9 mouse cellular contexts compared by ENCODE assay signal in the genomic region with DNA sequence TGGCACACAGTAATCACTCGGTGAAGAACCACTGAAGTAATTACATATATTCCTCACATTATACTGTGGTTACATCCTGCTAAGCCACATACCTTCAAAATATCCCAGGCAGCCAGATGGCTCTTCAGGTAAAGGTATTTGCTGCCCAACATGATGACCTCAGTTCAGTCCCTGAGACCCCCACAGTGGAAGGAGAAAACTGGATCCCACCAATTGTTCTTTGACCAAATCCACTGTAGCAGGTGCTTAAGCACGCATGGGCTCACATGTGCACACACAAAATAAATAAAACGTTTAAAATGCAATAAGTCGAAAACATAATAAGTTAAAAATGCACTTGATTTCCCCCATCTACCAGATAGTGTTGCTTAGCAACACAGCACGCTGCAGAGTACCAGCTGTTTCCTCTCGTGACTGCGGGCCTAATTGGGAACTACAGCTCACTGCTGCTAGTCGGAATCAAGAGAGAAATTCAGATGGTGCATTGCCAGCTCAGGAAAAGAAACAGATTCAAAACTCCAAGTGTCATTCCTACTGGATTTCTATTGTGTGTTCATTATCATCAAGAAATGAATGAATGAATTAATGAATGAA.
DNase-seq lines count a peak whose midpoint lies in the region; TF ChIP-seq lines count a peak whose summit lies in the region.
"Had no signal": no experiment of that assay in that cellular context is flagged by ENCODE, and none has a peak within 500 bp of the region (broad histone marks: within the 10 kb centered on the region; RNA-seq: fewer than 3 reads in every experiment).

No protein-coding gene starts in this region.

- TF ChIP-seq CTCF in brain, embryonic 14.5 days (IDR thresholded peaks at IDR 0.05; ENCODE audit: borderline replicate concordance, extremely low read depth, insufficient read depth, insufficient read length), result no peak
- peak; percentile 39 for TF ChIP-seq CTCF in layer of hippocampus, adult 2 months (conservative IDR thresholded peaks at IDR 0.05)

- intact Hi-C loops in gastrocnemius, postnatal 14 days (cut with DNase I; ENCODE audit: low total_unique reads), result no loop called here

- no peak for TF ChIP-seq POLR2A in brain, embryonic 14.5 days (IDR thresholded peaks at IDR 0.05; ENCODE audit: borderline replicate concordance, extremely low read depth, insufficient read depth, insufficient read length, poor library complexity, severe bottlenecking)

- no peak overlapping the region for H3K4me3 ChIP-seq in layer of hippocampus, adult 2 months

- H3K27ac ChIP-seq in layer of hippocampus, adult 2 months, result peak overlapping the region; percentile 82

- peak; percentile 71 for DNase-seq in layer of hippocampus, adult 11-12 months (ENCODE audit: low spot score)
- no peak for DNase-seq in layer of hippocampus, adult 9-10 months (ENCODE audit: low spot score)
- DNase-seq in brain, embryonic 14.5 days (ENCODE audit: low read depth), result peak; percentile 87
- DNase-seq in layer of hippocampus, adult 2 months (ENCODE audit: low spot score in 2 of 2), result peak; percentile 73 to 81
- peak; percentile 67 for DNase-seq in right cerebral cortex, postnatal 25 days
- DNase-seq in adrenal gland, adult 8-10 months, result no peak
- DNase-seq in gastrocnemius, postnatal 14 days, result no peak
- no peak for DNase-seq in Muller cell, postnatal 12 days (ENCODE audit: inconsistent ontology term)
- DNase-seq: cerebellum, adult 11-12 months had no signal

Comparison
In these comparisons a context has a peak if more than half of its experiments do, and no peak if none do; other contexts are left out.
1. DNase-seq: peak in layer of hippocampus, adult 11-12 months (single experiment), brain, embryonic 14.5 days (single experiment), layer of hippocampus, adult 2 months (2 of 2) and right cerebral cortex, postnatal 25 days (single experiment); none in layer of hippocampus, adult 9-10 months (single experiment), adrenal gland, adult 8-10 months (single experiment), gastrocnemius, postnatal 14 days (single experiment) and Muller cell, postnatal 12 days (single experiment).